ENCODE assay signal across 8 mouse cellular contexts in the genomic region with DNA sequence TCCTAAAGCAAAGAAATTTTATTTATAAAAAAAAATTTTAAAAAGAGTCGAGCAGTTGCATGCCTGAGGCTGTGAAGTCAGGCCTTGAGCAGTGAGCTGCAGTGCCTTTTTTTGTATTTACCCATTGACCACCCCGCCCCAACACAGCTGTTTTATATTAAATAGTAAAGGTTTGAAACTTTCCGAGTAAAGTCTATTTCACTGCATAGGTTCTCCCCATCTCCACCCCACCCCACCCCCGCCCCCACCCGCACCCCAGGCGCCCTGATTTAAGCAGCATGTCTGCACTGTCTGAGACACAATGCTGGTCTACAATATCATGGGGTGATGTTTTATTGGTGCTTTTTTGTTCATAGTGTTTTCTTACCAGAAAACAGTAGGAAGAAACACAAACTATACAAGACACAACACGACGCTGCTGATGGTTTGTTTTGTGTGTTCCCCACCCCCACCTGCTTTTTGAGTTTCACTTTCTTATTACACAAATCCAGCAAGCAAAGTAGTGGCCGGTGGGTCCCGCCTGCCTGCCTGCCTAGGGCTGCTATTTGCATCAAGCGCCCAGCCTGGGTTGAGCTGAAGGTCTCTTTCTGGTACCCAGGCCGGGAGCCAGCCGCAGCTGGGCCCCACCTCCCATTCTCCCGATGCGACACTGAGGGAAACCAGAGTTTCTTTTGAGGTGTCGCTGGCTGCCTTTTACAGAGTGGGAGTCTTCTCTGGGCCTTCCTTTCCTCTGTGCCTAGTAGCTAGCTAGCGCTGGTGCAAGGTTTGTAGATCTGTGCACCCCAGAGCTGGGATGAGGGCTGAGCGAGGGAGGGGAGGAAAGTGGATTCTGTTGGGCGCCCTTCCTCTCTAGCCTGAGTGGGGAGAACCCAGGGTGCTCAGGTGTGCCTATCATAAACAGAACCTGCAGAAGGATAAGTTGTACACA.
DNase-seq lines count a peak whose midpoint lies in the region; ATAC-seq and TF ChIP-seq lines count a peak whose summit lies in the region.

No protein-coding gene starts in this region.

- H3K27ac ChIP-seq in liver, postnatal 0 days (ENCODE audit: low read depth), result no peak overlapping the region

- intact Hi-C loops in left cerebral cortex, postnatal 10 days (cut with DNase I), result no loop called here

- H3K4me1 ChIP-seq in liver, postnatal 0 days (ENCODE audit: insufficient read depth), result no peaks in the 10 kb centered on the region

- no peak for TF ChIP-seq EP300 in liver, postnatal 0 days (IDR thresholded peaks at IDR 0.05; ENCODE audit: low read depth)

- peak; percentile 24 for DNase-seq in embryo, embryonic 11.5 days (ENCODE audit: low read depth, low spot score)
- no peak for DNase-seq in embryo, embryonic 10.5 days (ENCODE audit: low spot score)
- DNase-seq in spleen, postnatal 36 days (ENCODE audit: low spot score in 2 of 2), result peak; percentile 17 to 19
- DNase-seq in spleen, adult 12 weeks (ENCODE audit: low spot score), result no peak
- no peak for DNase-seq in liver, postnatal 0 days
- DNase-seq in right cerebral cortex, adult 2 months (ENCODE audit: low spot score in 2 of 2), result no peak
- no peak for DNase-seq in left cerebral cortex, postnatal 10 days (ENCODE audit: extremely low spot score in 1 of 2, low spot score in 2 of 2)
- DNase-seq in frontal cortex, postnatal 10 days (ENCODE audit: low spot score in 2 of 2), result no peak

- 53% methylated on average over 19 of the region's 19 CpGs for WGBS in liver, postnatal 0 days (ENCODE audit: insufficient replicate concordance)

- peak overlapping the region; percentile 53; the same call in 1 of the 2 replicates for H3K9ac ChIP-seq in liver, postnatal 0 days (replicated peaks)

- H3K4me3 ChIP-seq in liver, postnatal 0 days (ENCODE audit: low read depth, low read length), result peak overlapping the region; percentile 31

- H3K27me3 ChIP-seq in liver, postnatal 0 days (ENCODE audit: insufficient read depth, low read length), result no peaks in the 10 kb centered on the region

- TF ChIP-seq CTCF in liver, postnatal 0 days (IDR thresholded peaks at IDR 0.05; ENCODE audit: low read depth), result no peak

- no peaks in the 10 kb centered on the region for H3K36me3 ChIP-seq in liver, postnatal 0 days (replicated peaks; ENCODE audit: insufficient read depth, low read length)

- no peaks in the 10 kb centered on the region for H3K9me3 ChIP-seq in liver, postnatal 0 days (ENCODE audit: low read length)

- peak overlapping the region; percentile 66 for H3K4me2 ChIP-seq in liver, postnatal 0 days (ENCODE audit: low read depth, low read length)

- no peak for ATAC-seq in liver, postnatal 0 days

Comparison
In these comparisons a context has a peak if more than half of its experiments do, and no peak if none do; other contexts are left out.
1. DNase-seq: peak in embryo, embryonic 11.5 days (single experiment) and spleen, postnatal 36 days (2 of 2); none in embryo, embryonic 10.5 days (single experiment), spleen, adult 12 weeks (single experiment), liver, postnatal 0 days (single experiment), right cerebral cortex, adult 2 months (0 of 2), left cerebral cortex, postnatal 10 days (0 of 2) and frontal cortex, postnatal 10 days (0 of 2).